Comparison of ENCODE assay signal across 12 mouse cellular contexts in the genomic region with DNA sequence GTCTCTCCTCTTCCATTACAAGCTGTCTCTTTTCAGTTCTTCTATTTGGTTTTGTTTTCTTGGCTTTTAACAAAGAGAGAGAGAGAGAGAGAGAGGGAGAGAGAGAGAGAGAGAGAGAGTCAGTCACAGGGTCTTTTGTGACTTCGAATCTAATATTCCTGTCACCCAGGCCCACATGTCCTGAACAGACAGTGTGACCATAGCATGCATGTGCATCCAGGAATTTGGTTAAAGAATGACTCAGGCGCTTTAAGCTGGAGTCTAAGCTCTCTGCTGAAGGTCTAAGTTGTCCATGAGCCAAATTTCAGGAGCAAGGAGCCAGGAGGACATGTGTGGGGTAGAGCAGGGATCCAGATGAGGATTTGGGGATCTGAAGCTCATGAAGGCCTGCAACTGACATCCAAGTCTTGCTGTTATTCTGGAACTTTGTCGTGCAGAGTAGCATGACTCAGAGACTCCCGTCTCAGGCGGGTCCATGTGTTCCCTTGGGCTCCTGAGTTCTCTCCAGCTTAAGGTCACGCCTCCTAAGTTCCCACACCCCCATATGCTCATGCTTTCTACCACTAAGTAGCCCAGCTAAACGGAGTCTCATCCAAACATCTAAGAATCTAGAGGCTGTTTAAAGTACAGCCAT. TPM values are rescaled to one million over a fixed set of nuclear protein-coding genes. Genes with fewer than 3 reads are reported as not detected.
A peak's percentile ranks its signal among the peaks of the same experiment; 100 is the strongest.
DNase-seq lines count a peak whose midpoint lies in the region; ATAC-seq lines count a peak whose summit lies in the region.
"Had no signal": no experiment of that assay in that cellular context is flagged by ENCODE, and none has a peak within 500 bp of the region (broad histone marks: within the 10 kb centered on the region; RNA-seq: fewer than 3 reads in every experiment).

No protein-coding gene starts in this region.

- no peaks in the 10 kb centered on the region; the same call in 1 of the 2 replicates for H3K4me1 ChIP-seq in brown adipose tissue, adult 24 weeks (ENCODE audit: control insufficient read depth, insufficient read depth, insufficient read length, low read length)
- peaks cover 13% of the 10 kb centered on the region for H3K4me1 ChIP-seq in limb, embryonic 15.5 days
- H3K4me1 ChIP-seq: forebrain, embryonic 12.5 days had no signal

- H3K4me3 ChIP-seq in brown adipose tissue, adult 24 weeks (ENCODE audit: insufficient read depth, low read depth, low read length), result no peak overlapping the region
- no peak overlapping the region for H3K4me3 ChIP-seq in limb, embryonic 15.5 days
- H3K4me3 ChIP-seq: forebrain, embryonic 12.5 days had no signal

- H3K9ac ChIP-seq in limb, embryonic 15.5 days, result no peak overlapping the region
- H3K9ac ChIP-seq: forebrain, embryonic 12.5 days; liver, embryonic 14.5 days had no signal

- no peak overlapping the region for H3K4me2 ChIP-seq in limb, embryonic 15.5 days
- H3K4me2 ChIP-seq: forebrain, embryonic 12.5 days had no signal

- ATAC-seq in frontal cortex, adult (ENCODE audit: low TSS enrichment), result peak; percentile 49
- ATAC-seq in limb, embryonic 15.5 days (ENCODE audit: insufficient number of reproducible peaks, low FRiP score, low TSS enrichment, low read depth), result no peak

- no peaks in the 10 kb centered on the region for H3K9me3 ChIP-seq in limb, embryonic 15.5 days
- H3K9me3 ChIP-seq: forebrain, embryonic 12.5 days had no signal

- 64% methylated on average over 7 of the region's 7 CpGs for WGBS in limb, embryonic 15.5 days

- H3K27me3 ChIP-seq in limb, embryonic 15.5 days, result no peaks in the 10 kb centered on the region
- H3K27me3 ChIP-seq: forebrain, embryonic 12.5 days had no signal

- peak overlapping the region; percentile 14; the same call in 1 of the 2 replicates for H3K27ac ChIP-seq in brown adipose tissue, adult 24 weeks (replicated peaks; ENCODE audit: low read depth, low read length)
- H3K27ac ChIP-seq in limb, embryonic 15.5 days, result peak overlapping the region; percentile 3; the same call in 1 of the 2 replicates
- H3K27ac ChIP-seq: forebrain, embryonic 12.5 days; liver, embryonic 14.5 days had no signal

- peaks cover 47% of the 10 kb centered on the region for H3K36me3 ChIP-seq in limb, embryonic 15.5 days

- no peak for DNase-seq in frontal cortex, adult 2 months (ENCODE audit: extremely low spot score in 1 of 2, low spot score in 1 of 2)
- DNase-seq in heart, adult 8-10 months (ENCODE audit: low spot score), result peak; percentile 48
- DNase-seq in B cell, adult 2 months, result no peak
- no peak for DNase-seq in cerebellum, adult 18-20 months
- DNase-seq in frontal cortex, postnatal 25 days (ENCODE audit: low spot score in 2 of 2), result no peak
- DNase-seq: thymus, postnatal 36 days had no signal

RNA-seq across cellular contexts. Expression of gene Agbl3, which starts 29.6 kb away (rescaled TPM):
- polyA plus RNA-seq in frontal cortex, adult 2 months (2012; rRNA removed), result 19.0 and 19.2 TPM in 2 replicates
- polyA plus RNA-seq in brown adipose tissue, adult 24 weeks (2012; ENCODE audit: insufficient read depth, insufficient read length, missing spikeins), result 8.4 and 14.1 TPM in 2 replicates
- 1 to 10 TPM; 3.6 to 4.8 (median 3.8) TPM for total RNA-seq in heart, adult 8-10 months (2022)
- 6.5 and 6.6 TPM in 2 replicates for polyA plus RNA-seq in limb, embryonic 15.5 days (2015; fragmentation: Nextera tagmentation; extraction: Ambion mirVana)
- total RNA-seq: MEL had no signal
